Mouse (Mus musculus): Measurements from ENCODE around the gene Rnf4. TPM values are rescaled to one million over a fixed set of nuclear protein-coding genes. Genes with fewer than 3 reads are reported as not detected.

Rnf4 gene
- total RNA-seq, 4 experiments from 2014 or later, result 87.2 to 105 (median 94.0) TPM

Other genes starting within 250 kb of the Rnf4 start
- gene Poln, start 166.8 kb upstream of the Rnf4 start, total RNA-seq (2022), result 1 to 10 TPM; 2.5 to 7.1 (median 5.3) TPM
- 1 to 10 TPM; 6.5 to 7.8 (median 7.7) TPM for gene Haus3, start 166.8 kb upstream of the Rnf4 start, total RNA-seq (2022)
- 100 to 1,000 TPM; 118 to 131 (median 125) TPM for gene Mxd4, start 148.6 kb upstream of the Rnf4 start, total RNA-seq (2022)
- 1 to 10 TPM in 2 of 4 experiments, under 1 TPM in 2; 0.52 to 2.1 (median 1.1) TPM for gene Zfyve28, start 47.8 kb upstream of the Rnf4 start, total RNA-seq (2022)
- under 1 TPM in 1 of 4 experiments, not detected in 3; 0.19 TPM for gene Cfap99, start 47.7 kb upstream of the Rnf4 start, total RNA-seq (2022)
- gene Fam193a, start 33.6 kb downstream of the Rnf4 start, total RNA-seq (2022), result 10 to 100 TPM; 27.0 to 45.0 (median 33.4) TPM
- 10 to 100 TPM; 16.3 to 32.3 (median 24.3) TPM for gene Tnip2, start 177.7 kb downstream of the Rnf4 start, total RNA-seq (2022)
- gene Sh3bp2, start 189.5 kb downstream of the Rnf4 start, total RNA-seq (2022), result 10 to 100 TPM; 11.5 to 23.9 (median 17.8) TPM
- 100 to 1,000 TPM; 144 to 201 (median 179) TPM for gene Add1, start 237.4 kb downstream of the Rnf4 start, total RNA-seq (2022)

All from adrenal gland, adult 8-10 months (tissue).